Mouse (Mus musculus) Patski (cell line): ENCODE measurements at regions not wholly inside any gene's neighbourhood (a gene's known extent, or its start where the extent isn't known, plus 50 kb on each side); places are given as distances from the start of the nearest gene placed in this dataset.

ENCODE experiments used
- ATAC-seq: fragments of 100-300 bp; one replicate; pipeline ENCODE4 v1.8.0; 2021
- CTCF ChIA-PET: fragments of 350-600 bp; sonication (Branson Sonifier 250); formaldehyde crosslinking; loops from one replicate; lab custom pipeline; 2022; ENCODE audit warnings: inconsistent platforms; lab: Charles Lee
- POLR2A ChIA-PET: fragments of 350-600 bp; sonication (Branson Sonifier 250); formaldehyde crosslinking; loops from one replicate; lab custom pipeline; 2022; ENCODE audit warnings: antibody characterized with exemption, inconsistent platforms; lab: Charles Lee
- DNase-seq: peaks from one replicate; pipeline ENCODE4 v3.0.0-alpha.2; 2011; ENCODE audit warnings: low read depth, low spot score
- H3K27me3 ChIP-seq: fragments of 371-371 bp; one replicate; pipeline ENCODE4 v1.5.1; 2021
- CTCF ChIP-seq: fragments of 100-300 bp; IDR thresholded peaks from one replicate; pipeline ENCODE4 v1.5.1; 2021
- in situ Hi-C: fragments of 300-500 bp; cut with MboI; formaldehyde crosslinking; loops from 3 replicates; pipeline ENCODE4 v1.11.1; 2018; ENCODE audit warnings: low pct_unique_long_range_greater_than_20kb, mixed read lengths

GRCm38 (mm10) chr2:8628007-8628406, 1118.6 kb upstream of the Celf2 start:
- no peak for DNase-seq

GRCm38 (mm10) chr2:8628485-8629208, 1119.3 kb upstream of the Celf2 start:
- H3K27me3 ChIP-seq = peaks cover 8% of the 10 kb centered on the region
- no peak for DNase-seq
- ATAC-seq = no peak
- ChIA-PET POLR2A (interaction anchor here (0.7 kb wide), 1 partner anchor 17 kb away, joined by 3 read pairs; no protein-coding TSS in a partner anchor), CTCF (no interaction called here)
- no peak for TF ChIP-seq CTCF
- in situ Hi-C loops = no loop called here

More at GRCm38 (mm10) chr2:8628007-8628406, 1118.6 kb upstream of the Celf2 start:
- no peak for TF ChIP-seq CTCF
- ChIA-PET POLR2A (interaction anchor here (0.7 kb wide), 1 partner anchor 17 kb away, joined by 3 read pairs; no protein-coding TSS in a partner anchor), CTCF (no interaction called here)
- in situ Hi-C loops = no loop called here
- ATAC-seq = no peak
- peaks cover 7% of the 10 kb centered on the region for H3K27me3 ChIP-seq

- peak; percentile 33 for TF ChIP-seq CTCF
- ChIA-PET POLR2A (no interaction called here), CTCF (no interaction called here)
- in situ Hi-C loops = no loop called here
- H3K27me3 ChIP-seq = peaks cover 15% of the 10 kb centered on the region
- ATAC-seq = no peak
- DNase-seq = no peak
Observed at GRCm38 (mm10) chr2:8638082-8638481, 1128.7 kb upstream of the Celf2 start.

GRCm38 (mm10) chr2:8639282-8639681, 1129.9 kb upstream of the Celf2 start:
- in situ Hi-C loops = no loop called here
- POLR2A ChIA-PET = interaction anchor here (0.6 kb wide), 1 partner anchor 1383 kb away, joined by 3 read pairs; no protein-coding TSS in a partner anchor

GRCm38 (mm10) chr2:8645463-8645862, 1136.1 kb upstream of the Celf2 start:
- POLR2A ChIA-PET = no interaction called here
- DNase-seq = no peak
- peak; percentile 57 for TF ChIP-seq CTCF

More at GRCm38 (mm10) chr2:8639282-8639681, 1129.9 kb upstream of the Celf2 start:
- CTCF ChIA-PET = interaction anchor here (0.7 kb wide), 1 partner anchor 12 kb away, joined by 5 read pairs; no protein-coding TSS in a partner anchor
- peak; percentile 54 for ATAC-seq
- peak; percentile 81 for TF ChIP-seq CTCF
- H3K27me3 ChIP-seq = peaks cover 26% of the 10 kb centered on the region
- DNase-seq = no peak

GRCm38 (mm10) chr2:8660544-8660943, 1151.2 kb upstream of the Celf2 start:
- in situ Hi-C loops = no loop called here

More at GRCm38 (mm10) chr2:8645463-8645862, 1136.1 kb upstream of the Celf2 start:
- ATAC-seq = no peak
- in situ Hi-C loops = no loop called here
- peaks cover 19% of the 10 kb centered on the region for H3K27me3 ChIP-seq
- CTCF ChIA-PET = no interaction called here

GRCm38 (mm10) chr2:8673751-8674378, 1164.5 kb upstream of the Celf2 start:
- in situ Hi-C loops = loop anchor here (5.0 kb wide), 3 partner anchors 1338 to 1618 kb away; no protein-coding TSS in a partner anchor
- ATAC-seq (no peak), DNase-seq (no peak)
- POLR2A ChIA-PET = interaction anchor here (0.6 kb wide), 1 partner anchor 1328 kb away, joined by 3 read pairs; no protein-coding TSS in a partner anchor
- H3K27me3 ChIP-seq = peaks cover 38% of the 10 kb centered on the region
- TF ChIP-seq CTCF = peak; percentile 64
- CTCF ChIA-PET = interaction anchor here (0.9 to 3.5 kb wide), 9 partner anchors 9 to 1612 kb away, joined by 3 to 33 read pairs (median 4); no protein-coding TSS in a partner anchor

More at GRCm38 (mm10) chr2:8660544-8660943, 1151.2 kb upstream of the Celf2 start:
- ChIA-PET CTCF (interaction anchor here (1.5 kb wide), 1 partner anchor 14 kb away, joined by 3 read pairs; no protein-coding TSS in a partner anchor), POLR2A (no interaction called here)
- no peak for ATAC-seq
- peaks cover 21% of the 10 kb centered on the region for H3K27me3 ChIP-seq
- DNase-seq = no peak
- TF ChIP-seq CTCF = no peak

- H3K27me3 ChIP-seq = peaks cover 27% of the 10 kb centered on the region
- CTCF ChIA-PET = interaction anchor here (0.9 to 3.5 kb wide), 15 partner anchors 10 to 1616 kb away, joined by 3 to 33 read pairs (median 3); no protein-coding TSS in a partner anchor
- TF ChIP-seq CTCF = peak; percentile 31
- DNase-seq (no peak), ATAC-seq (no peak)
- POLR2A ChIA-PET = no interaction called here
- in situ Hi-C loops = loop anchor here (5.0 kb wide), 1 partner anchor 1207 kb away; the partner anchor contains the start of gene 4930412O13Rik
Observed at GRCm38 (mm10) chr2:8675537-8675936, 1166.2 kb upstream of the Celf2 start.

GRCm38 (mm10) chr2:8676546-8676945, 1167.2 kb upstream of the Celf2 start:
- ATAC-seq (no peak), DNase-seq (no peak)
- in situ Hi-C loops = loop anchor here (5.0 kb wide), 1 partner anchor 1206 kb away; the partner anchor contains the start of gene 4930412O13Rik
- CTCF ChIA-PET = interaction anchor here (0.9 to 3.5 kb wide), 5 partner anchors 9 to 1615 kb away, joined by 3 to 33 read pairs (median 4); no protein-coding TSS in a partner anchor
- POLR2A ChIA-PET = no interaction called here
- H3K27me3 ChIP-seq = peaks cover 21% of the 10 kb centered on the region
- TF ChIP-seq CTCF = peak; percentile 67
